Mouse (Mus musculus) ovary, adult 18-20 months (tissue): ENCODE data around the gene Rbm45.

ENCODE experiments used
- DNase-seq: peaks from one replicate; pipeline ENCODE4 v3.0.0; 2022; ENCODE audit warnings: low spot score, mixed read lengths

Rbm45 gene

GRCm38 (mm10) chr2:76386531-76386930 is 16.7 kb downstream of the Rbm45 start:
- DNase-seq = no peak

GRCm38 (mm10) chr2:76400178-76400577 is 30.4 kb downstream of the Rbm45 start:
- no peak for DNase-seq

- no peak for DNase-seq
These were observed 35.9 kb downstream of the Rbm45 start for GRCm38 (mm10) chr2:76405596-76406150.

GRCm38 (mm10) chr2:76406151-76406936 is 36.6 kb downstream of the Rbm45 start, which contains the start of gene Osbpl6:
Osbpl6 (plus strand) TSS chr2:76406508.
- DNase-seq = peak; percentile 70

GRCm38 (mm10) chr2:76406937-76407441 is 37.2 kb downstream of the Rbm45 start:
- peak; percentile 46 for DNase-seq

GRCm38 (mm10) chr2:76409526-76409925 is 39.7 kb downstream of the Rbm45 start:
- no peak for DNase-seq

GRCm38 (mm10) chr2:76409986-76410385 is 40.2 kb downstream of the Rbm45 start:
- DNase-seq = no peak

- no peak for DNase-seq
These were observed 43.1 kb downstream of the Rbm45 start for GRCm38 (mm10) chr2:76412924-76413323.

GRCm38 (mm10) chr2:76417446-76418141 is 47.8 kb downstream of the Rbm45 start:
- DNase-seq = no peak

GRCm38 (mm10) chr2:76418142-76418518 is 48.3 kb downstream of the Rbm45 start:
- DNase-seq = no peak

GRCm38 (mm10) chr2:76421411-76421924 is 51.7 kb downstream of the Rbm45 start:
- no peak for DNase-seq

GRCm38 (mm10) chr2:76426816-76427215 is 57.0 kb downstream of the Rbm45 start:
- no peak for DNase-seq

GRCm38 (mm10) chr2:76429318-76429717 is 59.5 kb downstream of the Rbm45 start:
- no peak for DNase-seq

GRCm38 (mm10) chr2:76429855-76430254 is 60.1 kb downstream of the Rbm45 start:
- no peak for DNase-seq

- no peak for DNase-seq
These were observed 60.8 kb downstream of the Rbm45 start for GRCm38 (mm10) chr2:76430539-76430938.
